Mouse (Mus musculus): ENCODE data around the gene Zscan26.
"Not testable (repeated sequence)": the region's sequence is repeated elsewhere in the genome, so short reads cannot be mapped to it uniquely, and the experiment has no call there.

Gene Zscan26

GRCm38 (mm10) chr13:21427631-21428030, 25.9 kb downstream of the Zscan26 start:
- no peak for DNase-seq (ENCODE audit: inconsistent ontology term)

- no peak for DNase-seq (ENCODE audit: inconsistent ontology term)
These were observed 30.2 kb downstream of the Zscan26 start for GRCm38 (mm10) chr13:21423301-21423700.

- DNase-seq (ENCODE audit: inconsistent ontology term): no peak
These were observed 34.7 kb downstream of the Zscan26 start for GRCm38 (mm10) chr13:21418865-21419264.

DNA sequence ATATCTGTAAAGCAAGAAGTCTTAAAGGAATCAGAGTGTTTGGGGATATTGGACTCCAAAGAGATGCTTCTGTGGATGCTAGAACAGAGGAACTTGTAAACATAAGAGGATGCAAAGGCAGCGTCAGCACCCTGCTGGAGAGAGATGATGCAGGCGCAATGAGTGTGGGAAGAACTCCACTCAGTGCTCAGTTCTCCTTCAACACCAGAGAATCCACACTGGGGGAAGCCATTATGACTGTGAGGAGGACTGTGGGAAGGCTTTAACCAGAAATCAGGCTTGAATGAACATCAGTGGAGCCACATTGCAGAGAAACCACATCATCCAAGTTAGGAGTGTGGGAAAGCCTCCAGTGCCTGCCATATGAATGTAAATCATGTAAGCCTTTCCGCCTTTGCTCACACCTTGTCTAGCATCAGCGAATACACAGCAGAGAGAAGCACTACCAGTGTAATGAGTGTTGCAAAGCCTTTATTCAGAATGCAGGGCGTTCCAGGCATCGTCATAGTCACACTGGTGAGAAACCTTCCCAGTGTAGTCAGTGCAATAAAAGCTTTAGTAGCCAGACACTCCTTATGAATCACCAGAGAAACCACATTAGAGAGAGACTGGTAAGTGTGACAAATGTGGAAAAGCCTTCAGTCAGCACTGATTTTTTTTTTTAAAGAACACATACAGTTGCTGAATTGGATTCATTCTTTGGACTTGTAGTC, 36.1 kb downstream of the Zscan26 start:
- DNase-seq (ENCODE audit: inconsistent ontology term): peak; percentile 82

- DNase-seq (ENCODE audit: inconsistent ontology term): no peak
These were observed 37.8 kb downstream of the Zscan26 start for GRCm38 (mm10) chr13:21415750-21416149.

GRCm38 (mm10) chr13:21415266-21415665, 38.3 kb downstream of the Zscan26 start:
- no peak for DNase-seq (ENCODE audit: inconsistent ontology term)

- no peak for DNase-seq (ENCODE audit: inconsistent ontology term)
These were observed 39.0 kb downstream of the Zscan26 start for GRCm38 (mm10) chr13:21414231-21415212.

DNA sequence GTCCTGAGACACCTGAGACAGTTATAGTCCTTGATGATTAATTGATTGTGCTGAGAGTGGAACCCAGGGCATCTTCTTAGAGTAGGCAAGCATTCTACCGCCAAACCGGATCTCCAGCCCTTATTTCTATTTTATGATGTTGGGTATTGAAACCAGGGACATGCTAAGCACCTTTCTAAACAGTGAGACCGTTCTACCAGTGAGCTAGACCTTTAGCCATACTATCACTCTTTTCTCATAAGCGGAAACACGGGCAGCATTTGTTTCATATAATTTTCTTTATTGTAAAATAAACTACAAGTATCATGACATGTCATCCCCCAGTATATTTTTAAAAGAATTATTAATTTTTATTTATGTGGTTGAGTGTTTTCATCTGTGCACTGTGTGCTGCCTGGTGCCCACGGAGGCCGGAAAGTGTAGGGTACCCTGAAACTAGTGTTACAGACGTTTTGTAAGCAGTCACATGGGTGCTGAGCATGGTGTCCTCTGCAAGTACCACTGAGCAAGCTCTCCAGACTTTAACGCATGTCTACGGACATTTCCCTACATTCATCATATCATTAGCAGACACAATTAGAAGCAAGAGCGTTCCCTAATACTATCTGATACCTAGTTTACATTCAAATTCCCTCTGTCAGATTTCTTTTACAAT, 44.6 kb downstream of the Zscan26 start:
- no peak for DNase-seq (ENCODE audit: inconsistent ontology term)

GRCm38 (mm10) chr13:21407969-21408804, 45.3 kb downstream of the Zscan26 start:
- DNase-seq (ENCODE audit: inconsistent ontology term): peak; percentile 88

GRCm38 (mm10) chr13:21407341-21407740, 46.2 kb downstream of the Zscan26 start:
- no peak for DNase-seq (ENCODE audit: inconsistent ontology term)

- no peak for DNase-seq (ENCODE audit: inconsistent ontology term)
These were observed 50.7 kb downstream of the Zscan26 start for GRCm38 (mm10) chr13:21402848-21403247.

- DNase-seq (ENCODE audit: inconsistent ontology term): peak; percentile 92
These were observed 51.2 kb downstream of the Zscan26 start, which contains the start of gene Zkscan3 for GRCm38 (mm10) chr13:21402287-21402846. Gene Zkscan3 (minus strand): TSS chr13:21402755.

DNA sequence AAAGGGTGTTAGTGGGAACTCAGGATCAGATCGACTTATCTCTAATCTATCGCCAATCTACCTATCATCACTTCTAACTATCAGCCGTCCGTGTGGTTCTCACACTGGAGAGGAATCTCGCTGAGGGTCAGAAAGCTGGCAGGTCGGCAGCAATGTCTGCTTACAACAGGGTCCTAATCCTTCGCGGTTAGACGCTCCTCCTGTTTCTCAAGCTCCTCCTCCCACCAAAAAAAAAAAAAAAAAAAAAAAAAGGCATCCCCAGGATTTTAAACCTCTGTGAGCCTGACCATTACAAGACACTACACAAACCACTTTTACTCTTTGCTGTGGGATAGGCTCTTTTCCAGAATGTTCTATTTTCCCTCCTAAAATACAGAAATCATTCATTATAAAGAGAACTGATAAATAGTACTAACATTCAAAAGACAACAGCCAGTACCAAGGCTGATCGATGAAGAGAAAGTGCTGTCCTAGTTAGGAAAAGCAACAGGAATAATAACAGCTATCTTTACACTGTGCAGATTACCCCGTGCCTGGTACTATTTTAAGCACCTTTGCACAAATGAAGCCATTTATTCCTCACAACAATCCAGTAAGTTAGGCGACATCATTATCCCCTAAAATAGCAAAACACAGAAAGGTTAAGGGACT, 51.8 kb downstream of the Zscan26 start:
- no peak for DNase-seq (ENCODE audit: inconsistent ontology term)

- DNase-seq (ENCODE audit: inconsistent ontology term): no peak
These were observed 52.4 kb downstream of the Zscan26 start for GRCm38 (mm10) chr13:21401166-21401565.

DNA sequence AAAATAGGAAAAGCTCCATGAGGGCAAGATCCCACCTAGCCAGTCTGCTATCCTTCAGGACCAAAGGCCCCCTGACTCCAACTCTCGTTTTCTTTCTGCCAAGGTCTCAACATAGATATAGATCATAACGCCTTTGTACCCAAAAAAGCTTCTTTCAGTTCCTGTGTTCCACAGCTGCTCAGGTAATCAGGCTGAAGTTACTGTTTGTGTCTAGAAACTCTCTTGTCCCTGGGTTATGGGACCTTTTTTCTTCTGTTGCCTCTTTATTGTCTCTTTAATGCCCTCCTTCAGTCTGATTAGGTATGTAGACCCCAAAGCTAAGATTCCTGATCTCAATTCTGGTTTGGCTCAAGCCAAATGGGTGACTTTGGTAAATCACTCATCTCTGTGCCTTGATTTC, 56.0 kb downstream of the Zscan26 start:
- DNase-seq (ENCODE audit: inconsistent ontology term): no peak

DNA sequence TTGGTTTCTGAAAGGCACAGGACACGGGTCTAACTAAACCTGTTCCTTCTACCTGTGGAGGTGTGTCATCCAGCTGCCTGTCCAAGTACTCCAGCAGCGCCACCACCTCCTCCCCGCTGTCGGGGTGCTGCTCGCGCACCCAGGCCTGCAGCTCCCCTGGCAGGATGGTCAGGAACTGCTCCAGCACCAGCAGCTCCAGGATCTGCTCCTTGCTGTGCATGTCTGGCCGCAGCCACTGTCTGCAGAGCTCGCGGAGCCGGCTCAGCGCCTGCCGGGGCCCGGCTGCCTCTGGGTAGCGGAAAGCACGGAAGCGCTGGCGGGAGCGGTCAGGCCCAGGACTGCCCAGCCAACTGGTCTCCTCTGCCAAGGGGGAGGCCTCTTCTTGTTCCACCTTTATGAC, 57.5 kb downstream of the Zscan26 start:
- DNase-seq (ENCODE audit: inconsistent ontology term): not testable (repeated sequence)

GRCm38 (mm10) chr13:21395623-21396022, 57.9 kb downstream of the Zscan26 start:
- no peak for DNase-seq (ENCODE audit: inconsistent ontology term)

DNA sequence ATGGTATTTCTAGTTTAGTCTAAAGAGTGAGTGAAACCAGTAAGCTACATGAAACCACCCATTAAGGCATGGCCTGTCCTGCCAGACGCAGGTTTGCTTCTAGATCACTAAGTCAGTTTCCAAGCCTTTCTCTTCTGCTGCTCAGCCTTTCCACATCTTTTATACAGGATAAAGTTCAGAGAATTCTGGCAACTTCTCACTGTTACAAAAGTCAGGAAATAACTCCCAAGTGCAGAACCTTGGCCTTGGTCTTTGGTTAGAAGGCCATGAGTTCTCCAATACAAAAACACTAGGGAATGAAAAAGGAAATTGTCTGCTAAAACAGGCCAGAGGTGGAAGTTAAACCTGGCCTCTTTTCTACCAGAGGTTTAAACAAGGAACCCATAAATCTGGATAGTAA, 58.3 kb downstream of the Zscan26 start:
- no peak for DNase-seq (ENCODE audit: inconsistent ontology term)

Data from Muller cell, postnatal 12 days (primary cell).